Mouse (Mus musculus): Measurements from ENCODE around the gene Senp3. TPM values are rescaled to one million over a fixed set of nuclear protein-coding genes. Genes with fewer than 3 reads are reported as not detected.
A peak's percentile ranks its signal among the peaks of the same experiment; 100 is the strongest.

Senp3 gene
- polyA plus RNA-seq, 1 experiment from 2014 or later, result 134 TPM

DNA sequence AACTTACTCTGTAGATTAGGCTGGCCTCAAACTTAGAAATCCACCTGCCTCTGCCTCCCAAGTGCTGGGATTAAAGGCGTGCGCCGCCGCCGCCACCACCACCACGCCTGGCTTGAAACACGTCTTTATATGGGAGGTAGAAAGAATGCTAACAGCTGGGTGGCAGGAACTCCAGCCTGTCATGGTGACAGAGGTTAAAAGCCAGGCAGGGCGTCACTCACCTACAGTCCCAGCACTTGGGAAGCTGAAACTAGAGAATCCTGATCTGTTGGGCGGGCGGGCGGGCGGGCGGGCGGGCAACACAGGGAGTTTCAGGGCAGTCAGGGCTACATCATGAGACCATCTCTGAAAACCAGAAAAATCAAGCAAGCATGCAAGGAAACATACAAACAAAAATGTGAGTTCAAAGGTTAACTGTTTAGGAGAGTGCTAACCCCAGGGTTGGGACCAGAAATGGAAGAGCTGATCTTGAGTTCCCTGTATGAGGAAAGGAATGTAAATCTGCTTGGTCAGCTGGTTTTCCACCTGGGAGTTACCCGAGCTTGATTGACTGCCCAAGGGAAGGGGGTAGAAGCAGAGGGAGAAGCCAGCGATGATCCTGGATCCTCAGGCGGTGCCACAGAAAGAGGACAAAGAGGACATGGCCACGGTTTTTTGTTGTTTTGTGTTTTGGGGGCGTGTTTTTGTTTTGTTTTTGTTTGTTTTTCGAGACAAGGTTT lies 31.2 kb upstream of the Senp3 start:
- WGBS, result 74% methylated on average over 20 of the region's 20 CpGs
- H3K27ac ChIP-seq, result no peak overlapping the region

GRCm38 (mm10) chr11:69711082-69711481 lies 29.2 kb upstream of the Senp3 start:
- H3K36me3 ChIP-seq, result no peaks in the 10 kb centered on the region
- H3K9me3 ChIP-seq, result no peaks in the 10 kb centered on the region
- no peak overlapping the region for H3K9ac ChIP-seq
- no peak overlapping the region for H3K27ac ChIP-seq
- peaks cover 37% of the 10 kb centered on the region for H3K4me1 ChIP-seq
- no peak overlapping the region for H3K4me3 ChIP-seq
- WGBS, result 78% methylated on average over 2 of the region's 2 CpGs
- ATAC-seq (ENCODE audit: insufficient number of reproducible peaks, insufficient read depth, low FRiP score, low TSS enrichment), result no peak
- H3K4me2 ChIP-seq (replicated peaks), result no peak overlapping the region
- H3K27me3 ChIP-seq, result no peaks in the 10 kb centered on the region

More for the DNA sequence above, 31.2 kb upstream of the Senp3 start:
- Histone ChIP-seq H3K4me1 (peaks cover 40% of the 10 kb centered on the region), H3K27me3 (no peaks in the 10 kb centered on the region), H3K4me2 (replicated peaks) (no peak overlapping the region), H3K9me3 (no peaks in the 10 kb centered on the region), H3K9ac (no peak overlapping the region), H3K36me3 (no peaks in the 10 kb centered on the region), H3K4me3 (no peak overlapping the region)
- ATAC-seq (ENCODE audit: insufficient number of reproducible peaks, insufficient read depth, low FRiP score, low TSS enrichment), result no peak

DNA sequence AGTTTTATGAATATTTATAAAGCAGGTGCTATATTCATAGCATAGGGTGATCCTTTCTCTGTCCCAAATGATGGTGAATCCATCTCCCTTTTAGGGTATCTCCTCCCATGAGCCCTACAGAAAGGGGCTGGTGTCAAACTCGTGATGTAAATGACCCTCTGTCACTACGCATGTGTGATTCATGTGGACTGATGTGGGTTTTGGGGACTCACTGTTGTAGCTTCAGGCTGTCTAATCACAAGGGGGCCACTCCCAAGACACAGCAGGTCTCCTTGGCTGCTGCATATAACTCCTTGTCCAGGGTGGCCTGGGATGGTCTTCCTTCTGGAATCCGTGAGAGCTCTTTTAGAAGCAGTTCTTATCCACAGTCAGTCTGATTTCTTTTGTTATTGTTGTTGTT lies 28.6 kb upstream of the Senp3 start:
- 75% methylated on average over 3 of the region's 3 CpGs for WGBS
- no peak overlapping the region for H3K27ac ChIP-seq
- H3K4me2 ChIP-seq (replicated peaks), result no peak overlapping the region
- ATAC-seq (ENCODE audit: insufficient number of reproducible peaks, insufficient read depth, low FRiP score, low TSS enrichment), result no peak
- no peaks in the 10 kb centered on the region for H3K9me3 ChIP-seq
- no peaks in the 10 kb centered on the region for H3K27me3 ChIP-seq
- H3K36me3 ChIP-seq, result no peaks in the 10 kb centered on the region
- peaks cover 31% of the 10 kb centered on the region for H3K4me1 ChIP-seq
- H3K4me3 ChIP-seq, result no peak overlapping the region
- H3K9ac ChIP-seq, result no peak overlapping the region

DNA sequence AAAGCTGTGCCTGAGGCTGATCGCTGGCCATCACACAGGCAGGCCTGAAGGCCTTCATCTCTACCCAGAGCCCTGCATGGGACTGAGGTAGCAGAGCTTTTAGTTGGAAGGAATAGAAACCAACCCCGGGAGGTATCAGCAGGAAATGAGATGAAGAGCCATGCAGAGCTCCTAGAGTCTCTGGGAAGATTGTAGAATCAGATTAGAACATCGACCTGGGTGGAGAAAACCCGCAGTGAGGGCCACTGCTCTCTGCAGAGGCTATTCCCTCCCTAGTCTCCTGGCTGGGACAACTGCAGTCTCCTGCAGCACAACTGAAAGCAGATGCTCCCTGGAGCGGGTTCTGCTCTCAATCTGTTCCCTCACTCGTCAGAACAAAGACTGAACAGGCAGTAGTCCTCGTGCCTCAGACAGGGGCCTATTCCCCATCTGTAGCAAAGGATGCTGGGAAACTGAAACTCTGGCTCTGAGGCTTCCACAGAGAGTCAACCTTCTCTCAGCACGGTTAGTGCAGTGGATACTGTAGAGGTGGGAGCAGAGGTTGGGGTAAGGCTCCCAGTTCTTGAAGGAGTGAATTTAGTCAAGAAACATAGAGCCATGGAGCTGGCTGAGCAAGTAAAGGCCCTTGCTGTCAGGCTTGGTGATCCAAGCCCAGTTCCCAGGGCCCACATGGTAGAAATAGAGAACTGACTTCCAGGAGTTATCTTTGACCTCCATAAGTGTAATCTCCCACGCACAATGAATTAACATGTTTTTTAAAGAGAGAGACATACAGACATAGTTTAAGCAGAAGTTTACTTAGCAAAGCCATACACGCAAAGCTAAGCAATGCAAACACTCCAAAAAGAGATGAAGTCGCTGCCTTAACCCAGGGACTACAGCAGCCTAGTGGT lies 27.9 kb upstream of the Senp3 start:
- no peak for ATAC-seq (ENCODE audit: insufficient number of reproducible peaks, insufficient read depth, low FRiP score, low TSS enrichment)
- Histone ChIP-seq H3K27ac (peak overlapping the region; percentile 72), H3K4me3 (no peak overlapping the region), H3K4me2 (replicated peaks) (no peak overlapping the region), H3K9ac (no peak overlapping the region), H3K9me3 (no peaks in the 10 kb centered on the region), H3K27me3 (no peaks in the 10 kb centered on the region), H3K4me1 (peaks cover 26% of the 10 kb centered on the region), H3K36me3 (no peaks in the 10 kb centered on the region)
- 44% methylated on average over 11 of the region's 11 CpGs for WGBS

DNA sequence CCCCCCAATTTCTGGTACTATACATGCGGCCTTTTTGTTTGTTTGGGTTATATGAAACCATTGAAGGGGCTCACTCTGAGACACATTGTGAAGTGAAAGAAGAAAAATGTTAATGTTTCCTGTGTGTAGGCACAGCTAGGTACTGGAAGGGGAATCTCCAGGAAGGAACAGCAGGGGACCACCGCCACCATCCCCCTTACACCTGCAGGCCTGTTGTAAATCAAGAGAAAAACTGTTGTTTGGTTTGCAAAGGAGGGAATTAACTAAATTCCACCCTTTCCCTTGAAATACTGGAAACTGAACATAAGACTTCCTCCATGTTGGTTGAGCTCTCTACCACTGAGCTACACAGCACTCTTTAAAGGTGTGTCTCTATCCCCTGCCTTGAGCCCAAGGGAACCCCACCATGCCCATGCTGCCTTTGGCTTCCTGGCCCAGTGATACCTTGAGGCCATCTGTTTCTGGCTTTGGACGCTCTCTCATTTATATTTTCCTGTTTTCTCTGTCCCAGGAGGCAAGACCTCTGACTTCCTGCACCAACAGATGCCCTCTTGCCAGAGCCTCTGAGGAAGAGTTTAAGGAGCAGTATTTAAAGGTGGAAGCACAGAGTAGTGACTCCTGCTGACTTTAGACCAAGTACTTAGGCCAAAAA lies 26.9 kb upstream of the Senp3 start:
- WGBS, result 65% methylated on average over 3 of the region's 3 CpGs
- no peak overlapping the region for H3K9ac ChIP-seq

DNA sequence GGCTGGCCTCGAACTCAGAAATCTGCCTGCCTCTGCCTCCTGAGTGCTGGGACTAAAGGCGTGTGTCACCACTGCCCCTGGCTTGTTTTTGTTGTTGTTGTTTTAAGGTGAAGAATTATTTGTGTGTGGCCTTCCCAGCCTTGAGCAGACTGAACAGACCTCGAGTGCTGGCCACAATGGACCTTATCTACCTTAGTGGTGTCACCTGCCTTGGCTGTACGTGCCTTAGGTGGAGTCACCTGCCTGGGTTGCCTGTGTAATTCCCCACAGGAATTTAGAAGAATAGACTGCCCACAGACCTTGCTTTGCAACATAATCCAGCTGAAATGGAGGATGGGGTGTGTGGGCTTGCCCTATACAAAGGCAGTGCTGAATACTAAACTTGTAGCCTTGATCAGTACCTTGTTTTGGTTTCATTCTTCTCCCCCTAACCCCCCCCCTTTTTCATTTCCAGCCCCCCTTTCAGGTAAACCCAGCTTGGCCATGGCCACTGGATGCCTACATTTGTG lies 26.0 kb upstream of the Senp3 start:
- Histone ChIP-seq H3K27me3 (no peaks in the 10 kb centered on the region), H3K4me2 (replicated peaks) (no peak overlapping the region), H3K27ac (no peak overlapping the region), H3K9me3 (no peaks in the 10 kb centered on the region), H3K4me1 (peaks cover 14% of the 10 kb centered on the region), H3K36me3 (no peaks in the 10 kb centered on the region), H3K9ac (no peak overlapping the region), H3K4me3 (no peak overlapping the region)
- WGBS, result 81% methylated on average over 4 of the region's 4 CpGs
- ATAC-seq (ENCODE audit: insufficient number of reproducible peaks, insufficient read depth, low FRiP score, low TSS enrichment), result no peak

More for the DNA sequence above, 26.9 kb upstream of the Senp3 start:
- Histone ChIP-seq H3K27me3 (no peaks in the 10 kb centered on the region), H3K4me3 (no peak overlapping the region), H3K4me1 (peaks cover 20% of the 10 kb centered on the region), H3K4me2 (replicated peaks) (no peak overlapping the region), H3K27ac (0 out of 2 replicates have a peak overlapping the region, but pooled peaks have one; percentile 72), H3K36me3 (no peaks in the 10 kb centered on the region), H3K9me3 (no peaks in the 10 kb centered on the region)
- no peak for ATAC-seq (ENCODE audit: insufficient number of reproducible peaks, insufficient read depth, low FRiP score, low TSS enrichment)

DNA sequence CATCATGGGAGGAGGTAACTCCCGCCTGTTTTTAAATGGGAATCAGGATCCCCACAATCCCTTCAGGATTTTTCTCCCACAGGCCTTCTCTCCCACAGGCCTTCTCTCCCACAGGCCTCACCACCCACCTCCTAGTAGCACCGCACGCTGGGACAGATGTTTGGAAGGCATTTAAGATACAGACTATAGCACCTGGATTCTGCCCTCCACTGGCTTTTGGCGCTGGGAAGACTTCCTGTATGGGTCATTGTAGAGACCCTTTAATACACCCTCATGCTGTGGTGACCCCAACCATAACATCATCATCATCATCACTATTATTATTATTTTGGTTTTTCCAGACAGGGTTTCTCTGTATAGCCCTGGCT lies 25.6 kb upstream of the Senp3 start:
- WGBS, result 92% methylated on average over 4 of the region's 4 CpGs

DNA sequence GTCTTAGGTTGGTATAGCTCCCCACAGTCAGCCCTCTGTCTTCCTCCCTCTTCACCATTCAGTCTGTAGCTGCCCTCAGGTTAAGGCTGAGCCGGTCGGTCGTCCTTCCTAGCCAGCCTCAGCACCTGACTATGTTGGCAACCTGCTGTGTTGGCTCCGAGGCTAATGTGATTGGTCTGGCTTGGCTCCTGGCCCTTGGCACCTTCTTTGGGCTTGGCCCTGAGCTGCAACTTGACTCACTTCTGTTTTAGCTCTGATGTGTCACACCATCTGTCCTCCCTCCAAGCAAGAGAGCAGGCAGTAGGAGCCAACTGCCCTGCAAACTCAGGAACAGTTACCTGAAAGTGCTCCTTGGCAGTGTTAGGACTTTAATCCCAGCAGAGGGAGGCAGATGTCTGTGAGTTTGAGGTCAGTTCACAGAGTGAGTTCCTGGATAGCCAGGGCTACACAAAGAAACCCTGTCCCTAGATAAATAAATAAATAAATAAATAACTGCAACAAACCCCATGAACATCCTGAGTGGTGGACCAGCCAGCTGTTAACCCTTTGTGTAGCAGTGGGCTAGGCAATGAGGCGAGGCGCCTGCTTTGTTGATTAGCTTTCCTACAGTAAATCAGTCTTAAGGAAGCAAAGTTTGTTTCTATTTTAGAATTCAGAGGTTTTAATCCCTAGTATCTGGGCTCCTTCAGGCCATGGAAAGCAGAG lies 25.0 kb upstream of the Senp3 start:
- no peak overlapping the region for H3K4me3 ChIP-seq
- H3K27ac ChIP-seq, result no peak overlapping the region
- peaks cover 14% of the 10 kb centered on the region for H3K4me1 ChIP-seq
- no peaks in the 10 kb centered on the region for H3K27me3 ChIP-seq
- H3K9me3 ChIP-seq, result no peaks in the 10 kb centered on the region
- no peaks in the 10 kb centered on the region for H3K36me3 ChIP-seq
- ATAC-seq (ENCODE audit: insufficient number of reproducible peaks, insufficient read depth, low FRiP score, low TSS enrichment), result no peak
- H3K9ac ChIP-seq, result no peak overlapping the region
- WGBS, result 44% methylated on average over 6 of the region's 6 CpGs
- H3K4me2 ChIP-seq (replicated peaks), result no peak overlapping the region

More for the DNA sequence above, 25.6 kb upstream of the Senp3 start:
- H3K27me3 ChIP-seq, result no peaks in the 10 kb centered on the region
- peaks cover 14% of the 10 kb centered on the region for H3K4me1 ChIP-seq
- no peak for ATAC-seq (ENCODE audit: insufficient number of reproducible peaks, insufficient read depth, low FRiP score, low TSS enrichment)
- H3K36me3 ChIP-seq, result no peaks in the 10 kb centered on the region
- no peak overlapping the region for H3K27ac ChIP-seq
- no peak overlapping the region for H3K4me2 ChIP-seq (replicated peaks)
- H3K4me3 ChIP-seq, result no peak overlapping the region
- H3K9ac ChIP-seq, result no peak overlapping the region
- no peaks in the 10 kb centered on the region for H3K9me3 ChIP-seq

DNA sequence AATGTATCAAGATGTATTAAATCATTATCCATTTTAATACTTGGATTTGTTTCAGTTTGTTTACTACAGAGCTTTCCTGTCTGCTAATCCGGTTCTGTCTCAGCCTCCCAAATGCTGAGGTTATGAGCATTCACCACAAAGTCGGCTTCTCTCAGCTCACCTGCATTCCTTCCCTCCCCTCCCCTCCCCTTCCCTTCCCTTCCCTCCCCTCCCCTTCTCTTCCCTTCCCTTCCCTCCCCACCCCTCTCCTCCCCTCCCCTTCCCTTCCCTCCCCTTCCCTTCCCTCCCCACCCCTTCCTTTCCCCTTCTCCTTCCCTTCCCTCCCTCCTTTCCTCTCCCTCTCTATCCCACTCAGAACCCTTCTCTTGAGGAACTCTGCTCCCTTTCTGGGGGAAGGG lies 22.7 kb upstream of the Senp3 start:
- H3K4me1 ChIP-seq, result peaks cover 10% of the 10 kb centered on the region
- no peaks in the 10 kb centered on the region for H3K27me3 ChIP-seq
- H3K9me3 ChIP-seq, result no peaks in the 10 kb centered on the region
- no peaks in the 10 kb centered on the region for H3K36me3 ChIP-seq
- no peak overlapping the region for H3K4me2 ChIP-seq (replicated peaks)
- H3K27ac ChIP-seq, result no peak overlapping the region
- H3K9ac ChIP-seq, result 0 out of 2 replicates have a peak overlapping the region, but pooled peaks have one; percentile 7
- no peak overlapping the region for H3K4me3 ChIP-seq
- WGBS, result 38% methylated on average over 2 of the region's 2 CpGs
- ATAC-seq (ENCODE audit: insufficient number of reproducible peaks, insufficient read depth, low FRiP score, low TSS enrichment), result no peak

- H3K9me3 ChIP-seq, result no peaks in the 10 kb centered on the region
- no peak overlapping the region for H3K4me2 ChIP-seq (replicated peaks)
- 0 out of 2 replicates have a peak overlapping the region, but pooled peaks have one; percentile 7 for H3K9ac ChIP-seq
- H3K4me1 ChIP-seq, result peaks cover 4% of the 10 kb centered on the region
- no peak overlapping the region for H3K27ac ChIP-seq
- H3K4me3 ChIP-seq, result no peak overlapping the region
- WGBS, result 60% methylated on average over 8 of the region's 8 CpGs
- no peak for ATAC-seq (ENCODE audit: insufficient number of reproducible peaks, insufficient read depth, low FRiP score, low TSS enrichment)
- no peaks in the 10 kb centered on the region for H3K36me3 ChIP-seq
- no peaks in the 10 kb centered on the region for H3K27me3 ChIP-seq
Measured at GRCm38 (mm10) chr11:69703814-69704612, 22.1 kb upstream of the Senp3 start.
